Mouse (Mus musculus) thymus, adult 2 months (tissue): ENCODE measurements around the gene Il15ra.

Experiments used
- CTCF ChIP-seq: fragments of 200-500 bp; IDR thresholded peaks from 2 replicates; pipeline ENCODE4 v1.5.1; 2012; ENCODE audit warnings: mild to moderate bottlenecking, control low read depth, low read length, moderate library complexity, borderline replicate concordance; ENCODE audit not compliant: control insufficient read depth, poor library complexity, insufficient read depth; ENCODE audit errors: extremely low read depth
- POLR2A ChIP-seq: fragments of 200-500 bp; IDR thresholded peaks from 2 replicates; pipeline ENCODE4 v1.6.1; 2012; ENCODE audit warnings: mild to moderate bottlenecking, low read length, control low read depth, moderate library complexity; ENCODE audit not compliant: control insufficient read depth, poor library complexity, insufficient read depth; ENCODE audit errors: extremely low read depth

- TF ChIP-seq POLR2A (no peak), CTCF (no peak)
Measured at GRCm38 (mm10) chr2:11778087-11778823, 73.2 kb downstream of the Il15ra start.
